Mouse (Mus musculus) NIH3T3 (cell line): ENCODE measurements at regions not wholly inside any gene's neighbourhood (a gene's known extent, or its start where the extent isn't known, plus 50 kb on each side); places are given as distances from the start of the nearest gene placed in this dataset.
"Not testable (repeated sequence)": the region's sequence is repeated elsewhere in the genome, so short reads cannot be mapped to it uniquely, and the experiment has no call there.

Source experiments
- DNase-seq: peaks from one replicate; pipeline ENCODE4 v3.0.0-alpha.2; 2012; ENCODE audit warnings: low read depth

DNA sequence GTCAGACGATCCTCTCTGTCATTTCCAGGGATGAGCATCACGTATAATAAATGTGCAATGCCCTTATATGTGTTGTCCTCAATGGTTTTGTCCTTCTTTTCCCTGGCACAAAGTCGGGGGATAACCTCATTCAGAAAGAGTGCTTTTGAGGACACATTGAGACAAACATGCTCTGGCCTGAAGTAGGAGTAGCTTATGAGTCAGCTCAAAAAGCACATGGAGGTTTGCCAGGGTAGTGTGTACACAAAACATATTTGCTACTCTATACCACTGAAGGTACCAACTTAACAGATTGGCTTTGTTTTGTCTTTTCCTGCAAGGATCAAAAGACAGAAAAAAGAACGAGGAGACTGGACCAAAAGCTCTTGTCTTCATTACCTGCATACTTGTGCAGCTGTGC lies 682.1 kb upstream of the Grid2 start:
- DNase-seq, result no peak

DNA sequence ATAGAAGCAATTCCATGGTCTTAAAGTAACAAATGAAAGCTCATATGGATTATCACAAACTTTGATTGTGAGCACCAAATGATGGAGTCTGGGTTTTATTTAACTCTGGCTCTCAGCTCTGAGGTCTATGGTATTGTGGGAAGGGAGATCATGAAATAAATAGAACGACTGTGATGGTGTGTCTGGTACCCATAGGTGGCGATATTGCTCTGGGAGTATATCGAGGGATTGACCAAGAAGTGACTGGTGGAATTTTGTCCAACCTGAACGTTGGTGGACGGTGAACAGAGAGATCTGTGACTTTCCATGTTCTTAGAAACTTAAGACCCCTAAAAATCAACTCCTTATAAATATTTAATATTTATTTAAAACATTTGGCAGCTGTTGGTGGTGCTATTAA lies 679.5 kb upstream of the Grid2 start:
- peak; percentile 18 for DNase-seq

- no peak for DNase-seq
These were observed 635.1 kb upstream of the Grid2 start for GRCm38 (mm10) chr6:62620543-62620942.

- DNase-seq, result not testable (repeated sequence)
These were observed 587.6 kb upstream of the Grid2 start for GRCm38 (mm10) chr6:62668123-62668522.

- DNase-seq, result no peak
These were observed 537.3 kb upstream of the Grid2 start for GRCm38 (mm10) chr6:62718389-62718788.

GRCm38 (mm10) chr6:62719541-62720155 lies 536.0 kb upstream of the Grid2 start:
- DNase-seq, result no peak
